Mouse (Mus musculus) sigmoid colon, adult 10 weeks (tissue): ENCODE measurements around the gene Gm49384. TPM values are rescaled to one million over a fixed set of nuclear protein-coding genes. Genes with fewer than 3 reads are reported as not detected.

Experiments
- polyA plus RNA-seq: library from polyadenylated mRNA; stranded (reverse); fragments of 350-450 nt; fragmentation: Illumina TruSeq; extraction: RNeasy Lipid Tissue Mini Kit (QIAGEN cat#74804); gene quantifications from one replicate; pipeline ENCODE4 v1.2.3, GENCODE M21; 2014; ENCODE audit warnings: low read depth, low replicate concordance

Gene Gm49384
- 9.5 TPM for polyA plus RNA-seq

DNA sequence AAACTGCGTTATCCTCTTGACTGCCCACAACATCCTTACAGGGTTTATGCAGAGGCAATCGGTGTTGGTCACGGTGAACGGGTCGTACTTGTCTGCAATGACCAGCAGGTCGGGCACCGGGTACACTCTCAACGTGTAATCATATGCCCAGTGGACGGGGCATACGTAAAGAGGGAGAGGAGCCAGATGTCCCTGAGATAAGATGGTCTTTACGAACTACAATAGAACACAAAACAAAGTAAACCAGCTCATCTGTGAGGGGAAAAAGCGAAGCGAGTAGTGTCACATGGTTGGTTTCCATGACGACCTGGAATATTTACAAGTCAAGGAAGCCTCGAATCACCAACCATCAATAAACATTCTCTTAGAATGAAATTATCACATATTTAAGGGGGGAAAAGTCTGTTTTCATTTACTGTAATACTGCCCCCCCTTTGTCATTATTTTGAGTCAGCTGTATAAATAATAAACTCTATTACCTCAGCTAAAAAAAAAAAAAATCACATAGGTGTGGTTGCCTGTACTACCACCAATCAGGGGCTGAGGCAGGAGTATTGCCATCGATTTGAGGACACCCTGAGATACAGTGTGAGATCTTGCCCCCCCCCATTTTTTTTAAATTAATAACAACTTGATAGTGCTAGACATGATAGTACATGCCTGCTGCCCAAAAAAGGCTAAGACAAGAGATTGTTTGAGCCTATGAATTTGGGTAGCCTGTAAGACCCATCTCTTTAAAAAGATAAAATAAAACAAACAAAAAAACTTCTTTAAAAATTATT lies at the start of gene Gm49384:
TSS of gene Gm49384 (minus strand) at position 216 of the 782 bp plus-strand sequence.

DNA sequence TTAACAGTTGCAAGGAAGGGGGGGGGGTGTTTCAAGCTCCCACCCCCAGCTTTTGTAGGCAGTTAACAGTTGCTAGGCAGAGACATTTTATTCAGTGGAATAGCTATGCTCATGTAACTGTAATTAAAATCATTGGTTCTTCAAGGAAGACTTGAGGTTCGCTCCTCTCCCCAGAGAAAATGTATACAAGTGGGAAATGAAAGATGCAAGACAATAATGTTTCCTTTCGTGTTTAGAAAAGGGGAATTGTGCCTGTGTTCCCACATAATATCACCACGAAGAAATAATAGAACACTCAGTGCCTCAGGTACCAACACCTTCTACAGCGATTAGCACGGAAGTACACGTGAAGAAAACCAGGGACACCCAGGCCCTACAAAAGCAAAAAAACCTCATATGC lies 36.8 kb upstream of the Gm49384 start, which contains the start of gene Klhdc1:
TSS of gene Klhdc1 (plus strand) at position 301 of the 400 bp plus-strand sequence.

DNA sequence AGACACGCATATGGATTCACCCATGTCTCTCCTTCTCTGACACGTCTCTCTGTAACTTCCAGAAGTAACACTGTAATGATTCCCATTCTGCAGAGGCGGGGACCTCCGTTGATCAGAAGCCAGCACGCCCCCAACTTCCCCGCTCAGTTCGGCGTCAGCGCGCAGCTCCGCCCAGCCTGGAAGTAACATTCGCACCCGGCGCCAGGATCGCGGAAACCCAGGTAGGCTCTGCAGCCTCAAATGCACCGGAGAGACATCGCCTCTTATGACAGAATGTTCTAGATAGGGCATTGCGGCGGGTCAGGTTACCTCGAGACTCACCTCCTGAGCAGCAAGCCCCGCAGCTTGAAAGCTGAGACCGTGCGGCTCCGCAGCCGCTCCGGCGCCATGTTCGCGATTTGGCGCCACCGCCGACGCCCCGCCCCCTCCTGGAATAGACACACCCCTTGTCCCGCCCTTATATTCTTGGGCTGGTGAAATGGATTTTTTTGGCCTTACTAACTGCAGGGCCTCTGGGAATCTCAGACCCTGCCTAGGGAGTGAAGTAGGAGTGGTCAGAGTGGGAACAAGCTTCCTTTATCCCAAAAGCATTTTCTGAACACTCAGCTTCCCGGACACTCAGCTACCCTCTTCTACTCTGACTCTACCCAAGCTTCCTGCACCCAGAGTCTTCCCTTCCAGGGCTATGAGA lies 23.9 kb upstream of the Gm49384 start, which contains the start of gene Pole2:
TSS of gene Pole2 (minus strand) at position 420 of the 691 bp plus-strand sequence.

DNA sequence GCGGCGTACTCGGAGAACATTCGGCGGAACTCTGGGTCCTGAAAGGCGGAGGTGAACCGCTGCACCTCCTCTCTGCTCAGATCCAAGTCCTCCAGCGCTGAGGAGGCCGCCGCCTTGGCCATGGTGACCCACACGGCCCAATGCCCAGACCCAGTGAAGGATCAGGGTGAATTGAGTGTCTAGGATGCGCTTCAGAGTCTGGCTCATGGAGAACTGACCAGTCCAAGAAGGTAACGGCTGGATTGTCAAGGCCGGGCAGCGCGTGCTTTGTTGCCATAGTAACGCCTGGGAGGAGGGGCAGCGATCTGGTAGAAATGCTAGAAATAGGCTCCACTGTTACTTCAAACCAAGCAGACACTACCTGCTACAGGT lies 5.9 kb downstream of the Gm49384 start, which contains the start of gene Dnaaf2:
TSS of gene Dnaaf2 (minus strand) at position 266 of the 372 bp plus-strand sequence.

DNA sequence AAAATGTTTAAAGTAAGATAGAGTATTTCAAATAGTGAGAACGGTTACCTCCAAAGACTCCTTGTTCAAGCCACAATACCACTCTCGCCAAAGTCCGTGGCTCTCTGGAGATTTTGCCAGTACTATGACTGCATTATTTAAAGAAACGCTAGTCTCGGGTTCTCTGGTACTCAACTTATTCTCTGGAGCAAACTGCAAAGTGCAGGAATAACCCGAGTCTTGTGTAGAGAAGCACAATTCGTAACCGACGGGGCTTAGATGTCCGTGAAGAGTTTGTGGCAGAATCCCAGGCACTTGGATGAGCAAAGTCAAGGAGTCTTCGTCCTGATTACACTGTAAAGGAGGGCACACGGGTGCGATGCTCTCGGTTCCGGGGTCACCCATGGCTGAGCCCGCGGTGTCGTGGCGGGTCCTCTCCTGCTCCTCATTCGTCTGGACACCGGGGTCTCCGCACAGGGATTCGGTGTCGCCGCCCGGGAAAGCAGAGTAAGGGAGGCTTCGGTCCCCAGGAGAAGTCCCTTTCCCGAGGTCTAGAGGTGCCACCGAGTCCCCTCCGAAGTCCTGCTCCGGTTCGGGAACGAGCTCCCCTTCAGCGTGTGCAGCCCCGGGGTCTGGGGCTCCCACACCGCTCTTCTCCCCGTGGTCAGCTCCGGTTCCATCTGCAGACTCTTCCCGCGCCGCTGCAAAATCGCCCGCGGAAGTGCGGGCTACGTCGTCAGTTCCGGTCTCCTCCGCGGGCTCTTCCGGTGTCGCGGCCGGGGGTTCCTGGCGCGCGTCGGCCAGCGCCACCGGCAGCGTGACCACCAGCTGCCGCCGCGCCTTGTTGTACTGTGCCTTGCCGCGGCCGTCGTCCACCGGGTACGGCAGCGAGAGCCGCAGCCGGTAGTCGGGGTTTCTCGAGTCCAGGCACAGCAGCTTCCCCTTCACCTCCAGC lies 7.4 kb downstream of the Gm49384 start, which contains the start of gene Gm49383:
TSS of gene Gm49383 (minus strand) at position 661 of the 934 bp plus-strand sequence.

DNA sequence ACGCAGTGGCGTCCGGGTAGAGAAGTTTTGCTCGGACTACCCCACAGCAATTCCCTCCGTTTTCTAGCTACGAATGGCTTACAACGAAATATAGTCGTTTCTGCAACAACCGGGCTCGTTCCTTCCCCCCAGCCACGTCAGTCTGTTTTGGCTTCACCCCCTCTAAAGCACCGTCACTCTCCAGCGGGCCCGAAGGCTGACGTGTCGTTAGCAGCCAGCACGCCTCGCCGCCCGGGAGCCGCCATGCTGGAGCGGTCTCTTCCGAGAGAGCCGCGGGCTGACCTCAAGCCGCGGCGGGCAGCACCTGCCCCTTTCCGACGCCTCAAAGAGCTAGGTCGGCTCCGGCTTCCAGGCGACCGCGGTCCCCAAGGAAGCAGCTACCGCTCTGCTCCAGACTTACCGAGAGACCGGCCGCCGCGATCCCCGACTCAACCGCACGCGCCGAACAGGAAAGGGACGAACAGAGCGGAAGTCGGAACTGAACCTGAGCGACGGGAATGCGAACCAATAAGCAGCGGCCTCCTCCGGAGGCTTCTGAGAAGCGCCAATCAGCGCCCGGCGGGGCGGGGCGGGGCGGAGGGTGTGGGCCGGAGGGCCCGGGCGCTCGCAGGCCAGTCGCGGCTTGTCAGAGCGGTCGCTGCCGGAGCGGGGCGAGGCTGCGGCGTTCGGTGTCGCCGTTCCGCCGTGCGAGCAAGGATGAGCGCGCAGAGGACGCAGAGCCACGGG lies 20.3 kb downstream of the Gm49384 start, which contains the start of the genes Rpl36al and Mgat2:
TSS of gene Rpl36al (minus strand) at position 501 of the 726 bp plus-strand sequence.
TSS of gene Mgat2 (plus strand) at position 575 of the 726 bp plus-strand sequence.

DNA sequence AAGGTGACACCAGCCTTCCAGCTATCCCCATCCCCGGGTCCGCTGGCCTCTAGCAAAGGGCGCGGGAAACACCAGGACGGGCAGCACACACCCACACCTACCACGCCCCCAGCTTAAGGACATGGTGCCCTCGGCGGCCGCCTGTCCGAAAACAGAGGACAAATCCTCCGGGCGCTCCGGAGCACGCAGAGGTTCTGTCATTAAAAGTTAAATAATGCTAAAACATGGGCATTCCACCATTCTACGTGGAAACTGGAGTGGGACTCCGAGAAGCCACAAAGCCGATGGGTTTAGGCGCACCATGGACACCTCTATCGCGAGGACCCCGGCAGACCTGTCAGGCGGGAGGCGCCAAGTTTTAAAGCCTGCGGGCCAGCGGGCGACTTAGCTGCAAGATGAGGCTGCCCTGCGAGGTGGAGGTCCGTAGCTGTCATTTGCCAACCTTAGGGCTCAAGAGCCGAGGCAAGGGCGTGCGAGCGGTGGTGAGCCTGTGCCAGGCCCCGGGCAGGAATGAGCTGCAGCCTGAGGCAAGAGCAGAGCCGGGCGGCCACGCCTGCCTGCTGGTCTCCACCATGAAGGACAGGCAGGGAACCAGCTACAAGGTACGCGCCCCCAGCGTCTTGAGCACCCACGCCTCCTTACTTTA lies 35.5 kb downstream of the Gm49384 start, which contains the start of gene Lrr1:
TSS of gene Lrr1 (plus strand) at position 354 of the 646 bp plus-strand sequence.

DNA sequence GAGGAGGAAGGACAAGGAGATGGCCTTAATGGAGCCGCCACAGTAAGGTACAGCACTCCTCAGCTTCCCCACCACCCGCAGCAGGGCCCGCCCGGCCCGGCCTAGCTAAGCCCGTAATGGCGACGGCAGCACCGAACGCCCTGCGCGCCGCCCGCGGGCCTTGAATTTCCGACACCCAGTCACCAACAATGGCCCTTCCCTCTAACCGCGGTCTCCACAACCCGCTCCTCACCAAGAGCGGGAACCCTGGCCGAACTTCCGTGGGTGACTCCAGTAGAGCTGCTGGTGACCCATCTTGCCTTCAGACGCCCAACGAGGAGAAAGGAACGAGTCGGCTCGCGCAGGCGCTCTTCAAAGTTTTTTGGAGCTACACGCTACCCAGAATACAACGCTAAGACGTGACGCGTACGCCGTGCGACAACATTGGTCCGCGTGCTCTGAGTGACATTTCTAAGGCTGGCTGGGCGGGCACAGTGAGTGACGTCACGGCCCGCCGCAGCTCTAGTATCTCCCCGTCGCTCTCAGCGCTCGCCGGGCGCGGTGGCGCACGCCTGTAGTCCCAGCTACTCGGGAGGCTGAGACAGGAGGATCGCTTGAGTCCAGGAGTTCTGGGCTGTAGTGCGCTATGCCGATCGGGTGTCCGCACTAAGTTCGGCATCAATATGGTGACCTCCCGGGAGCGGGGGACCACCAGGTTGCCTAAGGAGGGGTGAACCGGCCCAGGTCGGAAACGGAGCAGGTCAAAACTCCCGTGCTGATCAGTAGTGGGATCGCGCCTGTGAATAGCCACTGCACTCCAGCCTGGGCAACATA lies 45.1 kb downstream of the Gm49384 start, which contains the start of gene Rps29:
TSS of gene Rps29 (minus strand) at position 422 of the 813 bp plus-strand sequence.

Other genes with a start within 250 kb of the Gm49384 start
- 54.5 TPM for gene Rps29, start 45.1 kb downstream of the Gm49384 start, polyA plus RNA-seq
- gene Lrr1, start 35.5 kb downstream of the Gm49384 start, polyA plus RNA-seq: 4.6 TPM
- gene Rpl36al, start 20.2 kb downstream of the Gm49384 start, polyA plus RNA-seq: 142 TPM
- gene Mgat2, start 20.1 kb downstream of the Gm49384 start, polyA plus RNA-seq: 99.6 TPM
- not detected for gene Gm49383, start 7.2 kb downstream of the Gm49384 start, polyA plus RNA-seq
- 2.8 TPM for gene Dnaaf2, start 5.8 kb downstream of the Gm49384 start, polyA plus RNA-seq
- gene Pole2, start 23.9 kb upstream of the Gm49384 start, polyA plus RNA-seq: 9.3 TPM
- gene Klhdc1, start 36.9 kb upstream of the Gm49384 start, polyA plus RNA-seq: 12.1 TPM
- gene Klhdc2, start 92.4 kb upstream of the Gm49384 start, polyA plus RNA-seq: 76.0 TPM
- gene Nemf, start 152.9 kb upstream of the Gm49384 start, polyA plus RNA-seq: 150 TPM
- gene Arf6, start 167.9 kb upstream of the Gm49384 start, polyA plus RNA-seq: 153 TPM
- not detected for gene Gm9887, start 168.2 kb upstream of the Gm49384 start, polyA plus RNA-seq